Mouse (Mus musculus) MEL (cell line): Measurements from ENCODE around the gene Creg1. TPM values are rescaled to one million over a fixed set of nuclear protein-coding genes. Genes with fewer than 3 reads are reported as not detected.

ENCODE experiments used
- DNase-seq: peaks from one replicate; pipeline ENCODE4 v3.0.0; 2011; ENCODE audit warnings: low read depth, low spot score
- H3K27ac ChIP-seq: 2 replicates; pipeline ENCODE4 v1.5.1; 2012; ENCODE audit warnings: low read depth, mild to moderate bottlenecking, control low read depth, low read length, moderate library complexity; ENCODE audit not compliant: control insufficient read depth
- H3K27me3 ChIP-seq, 2 experiments: fragments of 150-350 bp in 1 of 2; sonication (generic) in 1 of 2; 2 replicates each; pipeline ENCODE4 v1.6.1; 2012; ENCODE audit warnings: low read length in 2 of 2, mild to moderate bottlenecking in 2 of 2, improper control_type of control experiment in 1 of 2, moderate library complexity in 1 of 2; ENCODE audit not compliant: insufficient read depth in 2 of 2, control insufficient read depth in 1 of 2
- H3K36me3 ChIP-seq, 2 experiments: 2 replicates each; pipeline ENCODE4 v1.6.1; 2012 to 2014; ENCODE audit warnings: low read length in 2 of 2, improper control_type of control experiment in 1 of 2, inconsistent platforms in 1 of 2, mild to moderate bottlenecking in 1 of 2; ENCODE audit not compliant: insufficient read depth in 2 of 2, control insufficient read depth in 1 of 2
- H3K4me1 ChIP-seq, 2 experiments: fragments of 150-350 bp in 1 of 2; sonication (generic) in 1 of 2; 2 replicates each; pipeline ENCODE4 v1.6.1; 2012; ENCODE audit warnings: low read length in 2 of 2, improper control_type of control experiment in 1 of 2, mild to moderate bottlenecking in 1 of 2; ENCODE audit not compliant: insufficient read depth in 2 of 2, control insufficient read depth in 1 of 2
- H3K4me3 ChIP-seq, 2 experiments: fragments of 150-350 bp in 1 of 2; sonication (generic) in 1 of 2; 2 replicates each; pipeline ENCODE4 v1.5.1; 2012; ENCODE audit warnings: low read depth in 2 of 2, low read length in 2 of 2, mild to moderate bottlenecking in 2 of 2, moderate library complexity in 2 of 2, control low read depth in 1 of 2, improper control_type of control experiment in 1 of 2; ENCODE audit not compliant: control insufficient read depth in 1 of 2, insufficient read depth in 1 of 2
- H3K79me2 ChIP-seq: 2 replicates; pipeline ENCODE4 v1.6.1; 2012; ENCODE audit warnings: mild to moderate bottlenecking, low read length, moderate library complexity; ENCODE audit not compliant: control insufficient read depth, poor library complexity, insufficient read depth
- H3K9ac ChIP-seq: 2 replicates; pipeline ENCODE4 v1.6.1; 2012; ENCODE audit warnings: low read depth, mild to moderate bottlenecking, control low read depth, low read length, moderate library complexity; ENCODE audit not compliant: control insufficient read depth, poor library complexity, severe bottlenecking
- H3K9me3 ChIP-seq: fragments of 150-350 bp; sonication (generic); replicated peaks from 2 replicates; pipeline ENCODE4 v1.6.1; 2012; ENCODE audit warnings: mild to moderate bottlenecking, low read length, improper control_type of control experiment, moderate library complexity; ENCODE audit not compliant: insufficient read depth
- E2F4 ChIP-seq: IDR thresholded peaks from 2 replicates; pipeline ENCODE4 v1.6.1; 2011; ENCODE audit warnings: low read depth, low read length, improper control_type of control experiment, borderline replicate concordance
- ETS1 ChIP-seq: IDR thresholded peaks from 2 replicates; pipeline ENCODE4 v1.6.1; 2012; ENCODE audit warnings: low read depth, mild to moderate bottlenecking, inconsistent platforms, low read length, improper control_type of control experiment, moderate library complexity
- POLR2A ChIP-seq, 2 experiments: IDR thresholded peaks; 2 replicates each; pipeline ENCODE4 v1.6.1; 2011 to 2012; ENCODE audit warnings: low read length in 2 of 2, mild to moderate bottlenecking in 2 of 2, control low read depth in 1 of 2, improper control_type of control experiment in 1 of 2, low read depth in 1 of 2, moderate library complexity in 1 of 2; ENCODE audit not compliant: control insufficient read depth in 1 of 2, insufficient read depth in 1 of 2, poor library complexity in 1 of 2
- RCOR1 ChIP-seq: IDR thresholded peaks from 2 replicates; pipeline ENCODE4 v1.6.1; 2012; ENCODE audit warnings: low read depth, mild to moderate bottlenecking, inconsistent platforms, low read length, improper control_type of control experiment
- SMC3 ChIP-seq: IDR thresholded peaks from 2 replicates; pipeline ENCODE4 v1.6.1; 2011; ENCODE audit warnings: low read depth, low read length, improper control_type of control experiment
- TAL1 ChIP-seq: IDR thresholded peaks from 2 replicates; pipeline ENCODE4 v1.6.1; 2012; ENCODE audit warnings: mild to moderate bottlenecking, inconsistent platforms, low read length, moderate library complexity, mixed read lengths
- TBP ChIP-seq: IDR thresholded peaks from 2 replicates; pipeline ENCODE4 v1.8.0; 2011; ENCODE audit warnings: low read depth, low read length, improper control_type of control experiment
- ZC3H11A ChIP-seq: IDR thresholded peaks from 2 replicates; pipeline ENCODE4 v1.6.1; 2012; ENCODE audit warnings: low read depth, mild to moderate bottlenecking, inconsistent platforms, low read length, improper control_type of control experiment
- ZNF384 ChIP-seq: IDR thresholded peaks from 2 replicates; pipeline ENCODE4 v1.6.1; 2012; ENCODE audit warnings: low read depth, mild to moderate bottlenecking, inconsistent platforms, low read length, improper control_type of control experiment
- polyA plus RNA-seq, 2 experiments: library from polyadenylated mRNA; stranded (reverse) in 1 of 2; unstranded in 1 of 2; fragments of >175 nt in 1 of 2; fragments of >200 nt in 1 of 2; gene quantifications; 2 replicates each; pipeline versions ENCODE4 v1.2.1 to v1.2.4; 2012; ENCODE audit warnings: low replicate concordance in 2 of 2, low read depth in 1 of 2; ENCODE audit not compliant: insufficient read length in 2 of 2, insufficient read depth in 1 of 2, missing spikeins in 1 of 2
- total RNA-seq: library from RNA; depleted of rRNA; stranded (reverse); fragments of 300-350 nt; gene quantifications from 2 replicates; pipeline ENCODE4 v1.2.3, GENCODE M21; 2012

The Creg1 gene
- total and polyA plus RNA-seq, 3 experiments: 83.6 to 184 TPM; not detected in 1

- no peaks in the 10 kb centered on the region for H3K36me3 ChIP-seq
- H3K79me2 ChIP-seq: no peaks in the 10 kb centered on the region
- H3K9ac ChIP-seq: no peak overlapping the region
- no peak overlapping the region for H3K27ac ChIP-seq
- no peak overlapping the region for H3K4me3 ChIP-seq
- no peaks in the 10 kb centered on the region for H3K27me3 ChIP-seq
- peaks cover 0 to 6% of the 10 kb centered on the region in 2 experiments; a peak in 1 of 4 replicates for H3K4me1 ChIP-seq
- TF ChIP-seq SMC3: no peak
- no peak for TF ChIP-seq RCOR1
- DNase-seq: no peak
- H3K9me3 ChIP-seq: no peaks in the 10 kb centered on the region
These were observed 53.7 kb downstream of the Creg1 start for GRCm38 (mm10) chr1:165817264-165817663.

- H3K4me3 ChIP-seq: no peak overlapping the region
- DNase-seq: peak; percentile 15
These were observed 54.8 kb downstream of the Creg1 start for GRCm38 (mm10) chr1:165818145-165818860.

GRCm38 (mm10) chr1:165819147-165819546 lies 55.6 kb downstream of the Creg1 start:
- no peaks in the 10 kb centered on the region for H3K36me3 ChIP-seq
- no peak for DNase-seq
- no peak overlapping the region for H3K27ac ChIP-seq
- H3K4me1 ChIP-seq: peaks cover 0 to 6% of the 10 kb centered on the region in 2 experiments; a peak in 1 of 4 replicates
- no peaks in the 10 kb centered on the region for H3K9me3 ChIP-seq
- no peak overlapping the region for H3K4me3 ChIP-seq
- no peak for TF ChIP-seq ETS1
- TF ChIP-seq E2F4: no peak
- no peak for TF ChIP-seq POLR2A (IDR thresholded peaks at IDR 0.05; ENCODE audit: control insufficient read depth in 1 of 2, insufficient read depth in 1 of 2, low read depth in 1 of 2, low read length in 2 of 2, poor library complexity in 1 of 2)
- TF ChIP-seq ZC3H11A: no peak
- H3K27me3 ChIP-seq: 0 out of 4 replicates have a peak, but pooled peaks cover 0 to 2% of the 10 kb centered on the region in 2 experiments
- H3K79me2 ChIP-seq: no peaks in the 10 kb centered on the region
- no peak overlapping the region for H3K9ac ChIP-seq

More at GRCm38 (mm10) chr1:165818145-165818860, 54.8 kb downstream of the Creg1 start:
- Histone ChIP-seq H3K4me1 (peaks cover 0 to 6% of the 10 kb centered on the region in 2 experiments; a peak in 1 of 4 replicates), H3K36me3 (no peaks in the 10 kb centered on the region), H3K27me3 (0 out of 4 replicates have a peak, but pooled peaks cover 0 to 2% of the 10 kb centered on the region in 2 experiments), H3K9me3 (no peaks in the 10 kb centered on the region), H3K9ac (no peak overlapping the region), H3K27ac (no peak overlapping the region), H3K79me2 (no peaks in the 10 kb centered on the region)
- TF ChIP-seq ZNF384 (no peak), TBP (no peak), TAL1 (peak; percentile 31; the same call in 1 of the 2 replicates)
